Mouse (Mus musculus) lung, adult 18-20 months (tissue): Measurements from ENCODE around the gene Hbq1b.
A peak's percentile ranks its signal among the peaks of the same experiment; 100 is the strongest.

Experiments used
- DNase-seq, 2 experiments: peaks; one replicate each; pipeline ENCODE4 v3.0.0; 2022; ENCODE audit warnings: mixed read lengths in 2 of 2

Hbq1b gene

GRCm38 (mm10) chr11:32286695-32287492 lies at the start of gene Hbq1b:
Gene Hbq1b (plus strand): TSS chr11:32286965.
- DNase-seq: peak; percentile 60 to 67

GRCm38 (mm10) chr11:32237411-32237795 lies 49.4 kb upstream of the Hbq1b start:
- no peak for DNase-seq

- peak; percentile 70 to 77 for DNase-seq
Measured at GRCm38 (mm10) chr11:32238093-32238860, 48.5 kb upstream of the Hbq1b start.

- no peak for DNase-seq
Measured at GRCm38 (mm10) chr11:32241391-32241790, 45.4 kb upstream of the Hbq1b start.

GRCm38 (mm10) chr11:32242209-32242608 lies 44.6 kb upstream of the Hbq1b start:
- no peak for DNase-seq

GRCm38 (mm10) chr11:32243205-32243955 lies 43.4 kb upstream of the Hbq1b start:
- DNase-seq: no peak

- no peak for DNase-seq
Measured at GRCm38 (mm10) chr11:32244064-32244463, 42.7 kb upstream of the Hbq1b start.

GRCm38 (mm10) chr11:32244617-32245016 lies 42.1 kb upstream of the Hbq1b start:
- DNase-seq: no peak

GRCm38 (mm10) chr11:32245614-32246013 lies 41.2 kb upstream of the Hbq1b start:
- DNase-seq: no peak

- DNase-seq: no peak
Measured at GRCm38 (mm10) chr11:32247068-32247467, 39.7 kb upstream of the Hbq1b start.

GRCm38 (mm10) chr11:32248350-32248749 lies 38.4 kb upstream of the Hbq1b start:
- no peak for DNase-seq

GRCm38 (mm10) chr11:32250880-32251763 lies 35.6 kb upstream of the Hbq1b start:
- DNase-seq: no peak

GRCm38 (mm10) chr11:32253121-32253520 lies 33.6 kb upstream of the Hbq1b start:
- no peak for DNase-seq

GRCm38 (mm10) chr11:32256146-32256545 lies 30.6 kb upstream of the Hbq1b start:
- DNase-seq: no peak

GRCm38 (mm10) chr11:32256566-32256965 lies 30.2 kb upstream of the Hbq1b start:
- no peak for DNase-seq

- DNase-seq: no peak
Measured at GRCm38 (mm10) chr11:32262674-32263415, 23.9 kb upstream of the Hbq1b start.

GRCm38 (mm10) chr11:32265117-32265738 lies 21.5 kb upstream of the Hbq1b start:
- no peak for DNase-seq

GRCm38 (mm10) chr11:32266194-32266593 lies 20.6 kb upstream of the Hbq1b start:
- DNase-seq: no peak

GRCm38 (mm10) chr11:32266776-32267175 lies 20.0 kb upstream of the Hbq1b start:
- DNase-seq: no peak

- DNase-seq: peak; percentile 95 to 96
Measured at GRCm38 (mm10) chr11:32267188-32267884, 19.4 kb upstream of the Hbq1b start, which contains the start of gene Nprl3. Gene Nprl3 (minus strand): TSS chr11:32267707.
